Mouse (Mus musculus): ENCODE results near the gene Bicdl2.

DNA sequence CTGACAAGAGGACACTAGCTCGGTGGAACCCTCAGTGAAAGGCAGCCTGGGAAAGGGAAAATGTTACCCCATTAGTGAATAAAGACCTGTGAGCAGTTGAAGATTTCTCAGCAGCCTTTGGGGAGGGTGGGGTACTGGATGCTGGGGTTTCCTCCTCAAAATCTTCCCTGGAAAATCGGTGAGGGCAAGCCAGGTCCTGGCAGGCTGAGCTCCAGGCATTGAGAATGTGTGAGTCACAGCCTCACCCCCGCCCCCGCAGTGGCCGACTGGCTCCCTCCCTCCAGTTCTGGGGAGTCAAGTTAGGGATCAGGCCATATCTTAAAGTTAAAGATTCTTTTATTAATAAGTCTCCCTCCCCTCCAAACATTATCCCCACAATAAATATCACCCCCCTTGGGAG is 14.8 kb downstream of the Bicdl2 start:
- TF ChIP-seq CTCF (IDR thresholded peaks at IDR 0.05; ENCODE audit: low read depth, low read length) (no peak), GATA1 (IDR thresholded peaks at IDR 0.05; ENCODE audit: borderline replicate concordance, low read length) (no peak), POLR2AphosphoS5 (IDR thresholded peaks at IDR 0.05; ENCODE audit: insufficient replicate concordance, low read depth, low read length) (no peak), TAL1 (conservative IDR thresholded peaks at IDR 0.05; ENCODE audit: low read depth, low read length) (no peak)
